Mouse (Mus musculus) heart, embryonic 13.5 days (tissue): ENCODE measurements around the gene Nop2. TPM values are rescaled to one million over a fixed set of nuclear protein-coding genes. Genes with fewer than 3 reads are reported as not detected.

Source experiments
- ATAC-seq: fragments of 200-750 bp; cut with Nextera tagmentation; 2 replicates; pipeline ENCODE4 v1.8.0; 2017; ENCODE audit warnings: moderate TSS enrichment; ENCODE audit not compliant: insufficient number of reproducible peaks, low FRiP score, low TSS enrichment; ENCODE audit errors: extremely low read depth
- H3K27ac ChIP-seq: fragments of 300-500 bp; sonication (generic); replicated peaks from 2 replicates; pipeline ENCODE4 v1.5.1; 2015; ENCODE audit warnings: moderate library complexity, mild to moderate bottlenecking, inconsistent platforms
- H3K27me3 ChIP-seq: fragments of 300-500 bp; sonication (generic); replicated peaks from 2 replicates; pipeline ENCODE4 v1.6.1; 2015; ENCODE audit warnings: mild to moderate bottlenecking, inconsistent platforms
- H3K36me3 ChIP-seq: fragments of 300-500 bp; sonication (generic); 2 replicates; pipeline ENCODE4 v1.6.1; 2015; ENCODE audit warnings: mild to moderate bottlenecking, inconsistent platforms
- H3K4me1 ChIP-seq: fragments of 300-500 bp; sonication (generic); 2 replicates; pipeline ENCODE4 v1.6.1; 2015; ENCODE audit warnings: inconsistent platforms
- H3K4me2 ChIP-seq: fragments of 300-500 bp; sonication (generic); 2 replicates; pipeline ENCODE4 v1.6.1; 2015; ENCODE audit warnings: inconsistent platforms, mild to moderate bottlenecking, moderate library complexity
- H3K4me3 ChIP-seq: fragments of 300-500 bp; sonication (generic); 2 replicates; pipeline ENCODE4 v1.5.1; 2015; ENCODE audit warnings: moderate library complexity, mild to moderate bottlenecking, inconsistent platforms
- H3K9ac ChIP-seq: fragments of 300-500 bp; sonication (generic); 2 replicates; pipeline ENCODE4 v1.6.1; 2015; ENCODE audit warnings: inconsistent platforms, mild to moderate bottlenecking, moderate library complexity
- H3K9me3 ChIP-seq: fragments of 300-500 bp; sonication (generic); 2 replicates; pipeline ENCODE4 v1.6.1; 2016; ENCODE audit warnings: inconsistent platforms
- WGBS: fragments of 180-500 bp; shearing (Covaris S2); methylation state at CpG from one replicate; pipeline ENCODE4 v1.1.7; 2015; ENCODE audit warnings: mixed read lengths; 5-methylcytosine and 5-hydroxymethylcytosine counted together
- polyA plus RNA-seq: library from polyadenylated mRNA; unstranded; fragments of >200 nt; fragmentation: Nextera tagmentation; extraction: Ambion mirVana; gene quantifications from 2 replicates; pipeline ENCODE4 v1.2.1, GENCODE M21; 2015

Nop2 gene
- polyA plus RNA-seq, 1 experiment from 2014 or later, result 42.7 TPM

GRCm38 (mm10) chr6:125164672-125165327 lies 33.1 kb downstream of the Nop2 start:
- Histone ChIP-seq H3K27ac (peak overlapping the region; percentile 99), H3K4me3 (peak overlapping the region; percentile 98), H3K9ac (peak overlapping the region; percentile 100), H3K4me1 (peaks cover 68% of the 10 kb centered on the region), H3K4me2 (peak overlapping the region; percentile 73), H3K9me3 (no peaks in the 10 kb centered on the region), H3K36me3 (peaks cover 71% of the 10 kb centered on the region), H3K27me3 (no peaks in the 10 kb centered on the region)
- ATAC-seq, result peak; percentile 6
- under 1% methylated on average over 39 of the region's 39 CpGs for WGBS

DNA sequence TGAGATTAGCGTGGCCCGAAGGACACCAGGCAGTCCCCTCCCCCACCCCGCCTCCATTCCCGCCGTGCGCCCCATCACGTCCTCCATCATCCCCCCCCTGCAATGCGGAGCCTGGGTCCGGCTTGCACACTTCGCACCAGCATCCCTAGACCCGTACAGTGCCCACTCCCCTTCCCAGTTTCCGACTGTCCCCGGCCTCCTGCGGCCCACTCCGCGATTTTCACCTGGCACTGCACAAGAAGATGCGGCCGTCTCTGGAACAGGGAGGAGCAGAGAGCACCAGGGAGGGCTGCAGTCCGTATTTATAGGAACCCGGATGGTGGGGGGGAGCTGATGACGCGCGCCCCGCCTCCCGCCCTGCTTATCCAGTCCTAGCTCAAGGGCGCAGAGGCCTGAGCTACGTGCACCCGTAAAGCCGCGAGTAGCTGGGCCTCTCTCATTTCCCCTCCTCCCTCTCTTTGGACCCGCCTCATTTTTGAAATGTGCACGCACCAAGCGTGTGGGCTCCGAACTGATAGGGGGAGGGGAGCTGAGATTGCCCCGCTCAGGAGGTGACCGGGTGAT lies 33.7 kb downstream of the Nop2 start:
- Histone ChIP-seq H3K4me2 (peak overlapping the region; percentile 73), H3K4me1 (peaks cover 62% of the 10 kb centered on the region), H3K9ac (peak overlapping the region; percentile 100), H3K36me3 (peaks cover 71% of the 10 kb centered on the region), H3K4me3 (peak overlapping the region; percentile 98), H3K27ac (peak overlapping the region; percentile 99), H3K27me3 (no peaks in the 10 kb centered on the region), H3K9me3 (no peaks in the 10 kb centered on the region)
- peak; percentile 76 for ATAC-seq
- WGBS, result under 1% methylated on average over 36 of the region's 36 CpGs

- Histone ChIP-seq H3K9me3 (no peaks in the 10 kb centered on the region), H3K4me2 (peak within 1 kb of the TSS; percentile 73), H3K9ac (peak within 1 kb of the TSS; percentile 100), H3K36me3 (peaks cover 71% of the 10 kb centered on the region), H3K27me3 (no peaks in the 10 kb centered on the region), H3K4me1 (peaks cover 55% of the 10 kb centered on the region), H3K27ac (peak within 1 kb of the TSS; percentile 99), H3K4me3 (peak within 1 kb of the TSS; percentile 98)
- ATAC-seq, result peak; percentile 72
- WGBS, result under 1% methylated on average over 17 of the region's 18 CpGs
These were observed 34.5 kb downstream of the Nop2 start, which contains the start of gene Gapdh for GRCm38 (mm10) chr6:125166051-125166751. Gene Gapdh, minus strand, starts transcription at chr6:125166467.

DNA sequence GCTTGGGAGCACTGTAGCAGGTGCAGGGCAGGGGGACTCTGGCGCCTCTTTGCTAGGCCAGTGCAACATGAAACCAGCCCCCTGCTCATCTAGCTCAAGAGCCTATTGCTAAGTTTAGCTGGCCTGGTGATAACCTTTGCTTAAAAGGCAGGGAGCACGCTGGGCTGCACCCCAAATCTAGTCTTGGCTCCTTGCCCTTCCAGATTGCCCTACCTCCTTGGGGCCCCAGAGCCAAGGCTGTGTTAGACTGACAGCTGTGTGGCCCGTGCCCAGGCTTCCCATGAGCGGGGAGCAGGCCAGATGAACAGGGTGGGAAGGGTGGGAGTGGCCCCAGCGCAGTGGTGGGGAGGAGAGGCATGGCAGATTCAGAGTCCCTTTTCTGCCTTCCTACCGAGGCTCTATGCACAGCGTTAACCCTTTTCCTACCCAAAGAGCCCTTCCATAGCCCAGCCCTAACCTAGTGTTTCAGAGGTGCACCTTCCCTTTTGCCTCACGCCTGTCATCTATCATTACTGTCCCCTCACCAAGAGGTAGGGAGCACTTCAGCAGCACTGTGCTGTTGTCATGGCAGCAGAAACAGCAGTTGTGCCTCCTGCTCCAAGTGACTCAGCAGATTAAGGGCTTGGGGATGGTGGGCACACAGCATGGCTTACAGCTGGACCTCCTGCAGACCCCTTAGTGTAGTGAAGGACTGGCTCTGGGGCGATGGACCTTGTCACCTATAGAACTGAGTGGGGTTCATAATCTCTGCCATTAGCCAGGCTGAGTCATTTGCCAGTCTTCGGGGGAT lies 35.3 kb downstream of the Nop2 start:
- peak; percentile 27; the same call in 1 of the 2 replicates for ATAC-seq
- WGBS, result 15% methylated on average over 10 of the region's 10 CpGs
- Histone ChIP-seq H3K9ac (peak overlapping the region; percentile 88), H3K4me1 (peaks cover 46% of the 10 kb centered on the region), H3K9me3 (no peaks in the 10 kb centered on the region), H3K4me2 (peak overlapping the region; percentile 73), H3K36me3 (peaks cover 72% of the 10 kb centered on the region), H3K27me3 (no peaks in the 10 kb centered on the region), H3K4me3 (peak overlapping the region; percentile 98), H3K27ac (peak overlapping the region; percentile 99)

DNA sequence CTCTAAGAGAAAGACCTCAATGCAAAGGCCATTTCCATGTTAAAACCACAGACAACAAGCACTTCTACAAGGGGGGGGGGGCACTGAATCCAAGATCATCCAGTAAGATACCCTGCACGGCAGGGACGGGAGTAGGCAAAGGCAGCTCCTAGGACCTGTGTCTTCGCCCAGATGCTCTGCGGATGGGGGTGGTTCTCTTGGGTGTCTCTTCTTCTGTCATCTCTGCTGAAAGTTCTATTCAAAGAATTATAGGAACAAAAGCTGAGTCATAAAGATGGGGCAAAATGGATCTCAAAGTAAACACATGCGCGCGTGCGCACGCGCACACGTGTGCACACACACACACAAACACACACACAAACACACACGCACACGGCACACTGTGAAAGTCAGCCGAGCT lies 36.4 kb downstream of the Nop2 start:
- peak overlapping the region; percentile 88 for H3K9ac ChIP-seq
- ATAC-seq, result no peak
- WGBS, result 90% methylated on average over 14 of the region's 14 CpGs
- no peaks in the 10 kb centered on the region for H3K9me3 ChIP-seq
- H3K27me3 ChIP-seq, result no peaks in the 10 kb centered on the region
- no peak overlapping the region for H3K4me3 ChIP-seq
- H3K36me3 ChIP-seq, result peaks cover 72% of the 10 kb centered on the region
- H3K27ac ChIP-seq, result peak overlapping the region; percentile 99
- H3K4me2 ChIP-seq, result 0 out of 2 replicates have a peak overlapping the region, but pooled peaks have one; percentile 73
- H3K4me1 ChIP-seq, result peaks cover 45% of the 10 kb centered on the region

GRCm38 (mm10) chr6:125170194-125170593 lies 38.5 kb downstream of the Nop2 start:
- WGBS, result 78% methylated on average over 6 of the region's 6 CpGs
- no peak overlapping the region for H3K4me2 ChIP-seq
- H3K4me1 ChIP-seq, result peaks cover 32% of the 10 kb centered on the region
- no peaks in the 10 kb centered on the region for H3K27me3 ChIP-seq
- no peak for ATAC-seq
- H3K27ac ChIP-seq, result 0 out of 2 replicates have a peak overlapping the region, but pooled peaks have one; percentile 5
- H3K4me3 ChIP-seq, result no peak overlapping the region
- peaks cover 80% of the 10 kb centered on the region for H3K36me3 ChIP-seq
- H3K9ac ChIP-seq, result peak overlapping the region; percentile 63
- H3K9me3 ChIP-seq, result no peaks in the 10 kb centered on the region

- no peak overlapping the region for H3K9ac ChIP-seq
- no peak for ATAC-seq
- peaks cover 17% of the 10 kb centered on the region for H3K4me1 ChIP-seq
- no peak overlapping the region for H3K4me3 ChIP-seq
- H3K36me3 ChIP-seq, result peaks cover 100% of the 10 kb centered on the region
- H3K27me3 ChIP-seq, result no peaks in the 10 kb centered on the region
- H3K27ac ChIP-seq, result peak overlapping the region; percentile 28; the same call in 1 of the 2 replicates
- no peak overlapping the region for H3K4me2 ChIP-seq
- 66% methylated on average over 2 of the region's 2 CpGs for WGBS
- H3K9me3 ChIP-seq, result no peaks in the 10 kb centered on the region
These were observed 40.8 kb downstream of the Nop2 start for GRCm38 (mm10) chr6:125172474-125172873.

- Histone ChIP-seq H3K4me3 (no peak overlapping the region), H3K36me3 (peaks cover 100% of the 10 kb centered on the region), H3K4me1 (peaks cover 9% of the 10 kb centered on the region), H3K9me3 (no peaks in the 10 kb centered on the region), H3K27ac (no peak overlapping the region), H3K27me3 (no peaks in the 10 kb centered on the region), H3K9ac (no peak overlapping the region), H3K4me2 (no peak overlapping the region)
- WGBS, result 91% methylated on average over 7 of the region's 7 CpGs
- ATAC-seq, result no peak
These were observed 41.5 kb downstream of the Nop2 start for GRCm38 (mm10) chr6:125173256-125173655.

DNA sequence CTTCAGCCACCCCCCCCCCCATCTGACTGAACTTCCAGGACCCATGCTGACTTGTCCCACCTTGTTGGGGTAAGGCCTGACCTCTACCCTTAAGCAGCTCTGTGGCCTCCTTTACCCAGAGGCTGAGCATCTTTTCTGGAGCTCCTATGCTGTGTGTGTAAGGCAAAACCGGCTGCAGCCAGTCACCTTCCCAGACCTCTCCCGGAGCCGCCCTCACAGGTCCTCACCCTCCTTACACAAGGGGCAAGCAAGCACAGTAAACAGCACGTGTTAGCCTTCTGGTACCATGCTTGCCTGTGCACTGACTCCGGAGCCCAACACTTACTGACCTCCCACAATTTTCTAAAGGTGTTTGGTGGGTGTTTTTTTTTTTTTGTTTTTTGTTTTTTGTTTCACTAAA lies 43.8 kb downstream of the Nop2 start:
- Histone ChIP-seq H3K27ac (no peak overlapping the region), H3K4me1 (peaks cover 5% of the 10 kb centered on the region; the same call in 1 of the 2 replicates), H3K36me3 (peaks cover 100% of the 10 kb centered on the region), H3K27me3 (no peaks in the 10 kb centered on the region), H3K4me3 (no peak overlapping the region), H3K4me2 (no peak overlapping the region), H3K9me3 (no peaks in the 10 kb centered on the region), H3K9ac (no peak overlapping the region)
- WGBS, result 87% methylated on average over 5 of the region's 5 CpGs
- ATAC-seq, result no peak

GRCm38 (mm10) chr6:125179601-125180000 lies 47.9 kb downstream of the Nop2 start:
- 95% methylated on average over 7 of the region's 7 CpGs for WGBS

DNA sequence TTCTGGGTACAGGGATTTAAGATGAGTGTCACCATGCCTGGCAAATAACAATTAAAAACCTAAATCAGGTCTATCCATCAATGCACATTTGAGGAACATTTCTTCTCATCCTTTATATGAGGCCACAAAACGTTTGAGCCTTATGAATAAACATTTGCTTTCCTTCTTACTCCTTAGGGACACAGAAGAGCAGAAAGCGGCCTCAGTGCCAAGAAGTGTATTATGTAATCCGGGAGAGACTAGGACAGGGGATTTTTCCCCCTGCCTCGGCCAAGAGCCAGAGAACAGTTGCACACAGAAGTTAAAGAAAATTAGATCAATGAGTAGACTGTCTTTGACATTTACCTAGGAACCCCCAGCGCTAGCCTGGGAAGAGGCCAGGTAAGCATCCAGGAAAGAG lies 50.4 kb downstream of the Nop2 start:
- no peaks in the 10 kb centered on the region for H3K9me3 ChIP-seq
- peaks cover 99% of the 10 kb centered on the region for H3K36me3 ChIP-seq
- no peak for ATAC-seq
- no peaks in the 10 kb centered on the region for H3K27me3 ChIP-seq
- no peak overlapping the region for H3K4me2 ChIP-seq
- H3K4me1 ChIP-seq, result no peaks in the 10 kb centered on the region
- no peak overlapping the region for H3K4me3 ChIP-seq
- no peak overlapping the region for H3K27ac ChIP-seq
- no peak overlapping the region for H3K9ac ChIP-seq
- 82% methylated on average over 5 of the region's 5 CpGs for WGBS

More at GRCm38 (mm10) chr6:125179601-125180000, 47.9 kb downstream of the Nop2 start:
- H3K9me3 ChIP-seq, result no peaks in the 10 kb centered on the region
- H3K4me1 ChIP-seq, result no peaks in the 10 kb centered on the region
- no peak for ATAC-seq
- no peak overlapping the region for H3K27ac ChIP-seq
- no peaks in the 10 kb centered on the region for H3K27me3 ChIP-seq
- H3K9ac ChIP-seq, result no peak overlapping the region
- peaks cover 99% of the 10 kb centered on the region for H3K36me3 ChIP-seq
- no peak overlapping the region for H3K4me2 ChIP-seq
- no peak overlapping the region for H3K4me3 ChIP-seq
